ENCODE assay signal across 14 mouse cellular contexts in genomic region chr9:65549643-65550042, GRCm38 (mm10). TPM values are rescaled to one million over a fixed set of nuclear protein-coding genes. Genes with fewer than 3 reads are reported as not detected.
DNase-seq lines count a peak whose midpoint lies in the region; ATAC-seq and TF ChIP-seq lines count a peak whose summit lies in the region.
"Had no signal": no experiment of that assay in that cellular context is flagged by ENCODE, and none has a peak within 500 bp of the region (broad histone marks: within the 10 kb centered on the region; RNA-seq: fewer than 3 reads in every experiment).

No protein-coding gene starts in this region.

- intact Hi-C loops in heart, postnatal 25 days (cut with DNase I) = loop anchor here (2.0 kb wide), 1 partner anchor 25 kb away; no protein-coding TSS in a partner anchor

- no peaks in the 10 kb centered on the region for H3K9me3 ChIP-seq in heart, embryonic 16.5 days (replicated peaks; ENCODE audit: control insufficient read depth, low read length)
- H3K9me3 ChIP-seq in MEL (replicated peaks; ENCODE audit: insufficient read depth, low read length) = no peaks in the 10 kb centered on the region
- no peaks in the 10 kb centered on the region for H3K9me3 ChIP-seq in limb, embryonic 10.5 days (replicated peaks)

- ATAC-seq in heart, embryonic 16.5 days (replicated peaks; ENCODE audit: extremely low read depth, insufficient read depth, low FRiP score) = no peak

- peaks cover 49% of the 10 kb centered on the region for H3K4me1 ChIP-seq in heart, embryonic 16.5 days (ENCODE audit: control insufficient read depth, insufficient read depth, low read length)
- H3K4me1 ChIP-seq in MEL (ENCODE audit: control insufficient read depth in 1 of 2, insufficient read depth in 2 of 2, low read length in 2 of 2) = peaks cover 23 to 56% of the 10 kb centered on the region in 2 experiments
- H3K4me1 ChIP-seq in limb, embryonic 10.5 days = peaks cover 54% of the 10 kb centered on the region

- no peak overlapping the region for H3K4me3 ChIP-seq in heart, embryonic 16.5 days (ENCODE audit: low read length)
- H3K4me3 ChIP-seq in MEL (ENCODE audit: control insufficient read depth in 1 of 2, insufficient read depth in 1 of 2, low read depth in 2 of 2, low read length in 2 of 2) = peak overlapping the region in 1 of 2 experiments; percentile 19; a peak in 1 of 4 replicates
- H3K4me3 ChIP-seq in limb, embryonic 10.5 days = no peak overlapping the region
- H3K4me3 ChIP-seq: layer of hippocampus, adult 2 months had no signal

- TF ChIP-seq RAD21 in MEL (IDR thresholded peaks at IDR 0.05; ENCODE audit: low read depth, low read length) = no peak

- no peak for TF ChIP-seq CTCF in MEL (IDR thresholded peaks at IDR 0.05 in 2 of 3, conservative IDR thresholded peaks at IDR 0.05 in 1 of 3; ENCODE audit: control insufficient read depth in 1 of 3, insufficient read depth in 1 of 3, low read depth in 2 of 3, low read length in 3 of 3, poor library complexity in 1 of 3, severe bottlenecking in 1 of 3)

- no peaks in the 10 kb centered on the region for H3K27me3 ChIP-seq in heart, embryonic 16.5 days (ENCODE audit: control insufficient read depth, insufficient read depth, low read length)
- no peaks in the 10 kb centered on the region for H3K27me3 ChIP-seq in MEL (ENCODE audit: control insufficient read depth in 1 of 2, insufficient read depth in 2 of 2, low read length in 2 of 2)
- no peaks in the 10 kb centered on the region for H3K27me3 ChIP-seq in limb, embryonic 10.5 days (ENCODE audit: low read depth, poor library complexity, severe bottlenecking)

- TF ChIP-seq EP300 in MEL (IDR thresholded peaks at IDR 0.05; ENCODE audit: low read depth in 1 of 2, low read length in 2 of 2) = no peak

- 76% methylated on average over 5 of the region's 5 CpGs for WGBS in heart, embryonic 16.5 days
- 86% methylated on average over 5 of the region's 5 CpGs for WGBS in limb, embryonic 10.5 days

- no peak overlapping the region for H3K4me2 ChIP-seq in heart, embryonic 16.5 days (ENCODE audit: low read depth, low read length)
- H3K4me2 ChIP-seq: hindbrain, embryonic 14.5 days had no signal

- no peak overlapping the region for H3K9ac ChIP-seq in heart, embryonic 16.5 days (ENCODE audit: low read length)
- H3K9ac ChIP-seq in MEL (ENCODE audit: control insufficient read depth, low read depth, low read length, poor library complexity, severe bottlenecking) = peak overlapping the region; percentile 5; the same call in 1 of the 2 replicates
- H3K9ac ChIP-seq: hindbrain, embryonic 14.5 days had no signal

- TF ChIP-seq POLR2A in MEL (IDR thresholded peaks at IDR 0.05; ENCODE audit: control insufficient read depth in 1 of 2, insufficient read depth in 1 of 2, low read depth in 1 of 2, low read length in 2 of 2, poor library complexity in 1 of 2) = no peak

- H3K36me3 ChIP-seq in heart, embryonic 16.5 days (ENCODE audit: control insufficient read depth, insufficient read depth) = peaks cover 6% of the 10 kb centered on the region; the same call in 1 of the 2 replicates
- peaks cover 0 to 51% of the 10 kb centered on the region in 2 experiments; a peak in 2 of 4 replicates for H3K36me3 ChIP-seq in MEL (ENCODE audit: control insufficient read depth in 1 of 2, insufficient read depth in 2 of 2, low read length in 2 of 2)
- H3K36me3 ChIP-seq in limb, embryonic 10.5 days = peaks cover 14% of the 10 kb centered on the region; the same call in 1 of the 2 replicates

- no peaks in the 10 kb centered on the region for H3K79me2 ChIP-seq in MEL (ENCODE audit: control insufficient read depth, insufficient read depth, low read length, poor library complexity)

- peak overlapping the region; percentile 72 for H3K27ac ChIP-seq in heart, embryonic 16.5 days (ENCODE audit: low read length)
- peak overlapping the region; percentile 83 for H3K27ac ChIP-seq in MEL (ENCODE audit: control insufficient read depth, low read depth, low read length)
- 0 out of 2 replicates have a peak overlapping the region, but pooled peaks have one; percentile 56 for H3K27ac ChIP-seq in limb, embryonic 10.5 days
- H3K27ac ChIP-seq: hindbrain, embryonic 14.5 days; layer of hippocampus, adult 2 months had no signal

- DNase-seq in heart, postnatal 25 days (ENCODE audit: low spot score) = no peak
- peak; percentile 74 for DNase-seq in 3T3-L1 (ENCODE audit: low read depth, low spot score)
- peak; percentile 45 for DNase-seq in MEL (ENCODE audit: low read depth, low spot score)
- no peak for DNase-seq in limb, embryonic 10.5 days (ENCODE audit: low spot score)
- no peak for DNase-seq in lung, postnatal 36 days
- DNase-seq in spleen, adult 12 weeks (ENCODE audit: low spot score) = no peak
- no peak for DNase-seq in adrenal gland, adult 2 months

TF ChIP-seq in MEL, 35 proteins besides CTCF, POLR2A, EP300 and RAD21:
- TF ChIP-seq USF2 (IDR thresholded peaks at IDR 0.05; ENCODE audit: borderline replicate concordance in 1 of 2, insufficient read depth in 1 of 2, low read depth in 1 of 2, low read length in 2 of 2) (no peak), KAT2A (conservative IDR thresholded peaks at IDR 0.05; ENCODE audit: low read depth, low read length) (no peak), SIN3A (IDR thresholded peaks at IDR 0.05; ENCODE audit: low read length) (no peak), RCOR1 (IDR thresholded peaks at IDR 0.05; ENCODE audit: low read depth, low read length) (no peak), MYC (IDR thresholded peaks at IDR 0.05; ENCODE audit: low read depth, low read length) (no peak), UBTF (IDR thresholded peaks at IDR 0.05; ENCODE audit: borderline replicate concordance, insufficient read depth, low read depth, low read length) (no peak), MYB (IDR thresholded peaks at IDR 0.05; ENCODE audit: low read depth, low read length) (no peak), CHD2 (IDR thresholded peaks at IDR 0.05; ENCODE audit: low read length) (no peak), TCF12 (IDR thresholded peaks at IDR 0.05; ENCODE audit: low read depth, low read length) (no peak), E2F4 (IDR thresholded peaks at IDR 0.05; ENCODE audit: borderline replicate concordance, low read depth, low read length) (no peak), POLR2AphosphoS2 (IDR thresholded peaks at IDR 0.05; ENCODE audit: low read length) (no peak), ZMIZ1 (IDR thresholded peaks at IDR 0.05; ENCODE audit: low read depth, low read length) (no peak), NELFE (IDR thresholded peaks at IDR 0.05; ENCODE audit: low read depth, low read length) (no peak)
TF ChIP-seq in MEL: peak in this region for 0.

RNA-seq across cellular contexts. Expression of gene Ankdd1a, which starts 29.6 kb away (rescaled TPM):
- polyA plus RNA-seq in heart, embryonic 16.5 days (2015; fragmentation: Nextera tagmentation; extraction: Ambion mirVana) = not detected in 2 replicates
- not detected for total RNA-seq in heart, postnatal 25 days (2021)
- total RNA-seq in MEL (2012; rRNA removed) = not detected in 2 replicates
- under 1 TPM in 1 of 2 experiments, not detected in 1; 0.06 TPM for polyA plus RNA-seq in MEL (2012; ENCODE audit: insufficient read depth in 1 of 2, insufficient read length in 2 of 2, low read depth in 1 of 2, low replicate concordance in 2 of 2, missing spikeins in 1 of 2)
- polyA plus RNA-seq in limb, embryonic 10.5 days (2016; fragmentation: Nextera tagmentation; extraction: Ambion mirVana) = not detected in 2 replicates
- total RNA-seq in adrenal gland, adult 2 months (2021) = 1 to 10 TPM in 1 of 2 experiments, under 1 TPM in 1; 0.32 to 3.3 TPM
- 0.45 and 0.98 TPM in 2 replicates for polyA plus RNA-seq in adrenal gland, adult 2 months (2012; rRNA removed)
- total RNA-seq: ES-E14; gastrocnemius, adult 8-10 months had no signal
- polyA plus RNA-seq: lung, embryonic 16.5 days had no signal

RNA-seq across cellular contexts. Expression of gene Plekho2, which starts 30.2 kb away (rescaled TPM):
- polyA plus RNA-seq in heart, embryonic 16.5 days (2015; fragmentation: Nextera tagmentation; extraction: Ambion mirVana) = 11.0 and 12.0 TPM in 2 replicates
- 10 to 100 TPM; 12.9 to 13.2 TPM for total RNA-seq in heart, postnatal 25 days (2021)
- 7.6 and 8.6 TPM in 2 replicates for total RNA-seq in MEL (2012; rRNA removed)
- 10 to 100 TPM in 1 of 2 experiments, not detected in 1; 12.9 TPM for polyA plus RNA-seq in MEL (2012; ENCODE audit: insufficient read depth in 1 of 2, insufficient read length in 2 of 2, low read depth in 1 of 2, low replicate concordance in 2 of 2, missing spikeins in 1 of 2)
- 10.0 and 13.0 TPM in 2 replicates for polyA plus RNA-seq in limb, embryonic 10.5 days (2016; fragmentation: Nextera tagmentation; extraction: Ambion mirVana)
- total RNA-seq in adrenal gland, adult 2 months (2021) = 10 to 100 TPM; 49.9 to 61.0 TPM
- 48.8 and 61.6 TPM in 2 replicates for polyA plus RNA-seq in adrenal gland, adult 2 months (2012; rRNA removed)

RNA-seq across cellular contexts. Expression of gene Pif1, which starts 37.3 kb away (rescaled TPM):
- 11.9 and 13.9 TPM in 2 replicates for polyA plus RNA-seq in heart, embryonic 16.5 days (2015; fragmentation: Nextera tagmentation; extraction: Ambion mirVana)
- total RNA-seq in heart, postnatal 25 days (2021) = not detected
- total RNA-seq in MEL (2012; rRNA removed) = 15.5 and 22.5 TPM in 2 replicates
- 10 to 100 TPM in 1 of 2 experiments, not detected in 1; 14.9 TPM for polyA plus RNA-seq in MEL (2012; ENCODE audit: insufficient read depth in 1 of 2, insufficient read length in 2 of 2, low read depth in 1 of 2, low replicate concordance in 2 of 2, missing spikeins in 1 of 2)
- 24.5 and 26.7 TPM in 2 replicates for polyA plus RNA-seq in limb, embryonic 10.5 days (2016; fragmentation: Nextera tagmentation; extraction: Ambion mirVana)
- under 1 TPM; 0.29 to 0.45 TPM for total RNA-seq in adrenal gland, adult 2 months (2021)
- polyA plus RNA-seq in adrenal gland, adult 2 months (2012; rRNA removed) = 0.42 and 0.46 TPM in 2 replicates
- total RNA-seq: gastrocnemius, adult 8-10 months; neutrophil, adult 5-6 weeks had no signal

Comparison
In these comparisons a context has a peak if more than half of its experiments do, and no peak if none do; other contexts are left out.
1. DNase-seq: peak in 3T3-L1 (single experiment) and MEL (single experiment); none in heart, postnatal 25 days (single experiment), limb, embryonic 10.5 days (single experiment), lung, postnatal 36 days (single experiment), spleen, adult 12 weeks (single experiment) and adrenal gland, adult 2 months (single experiment).
2. Peak in every context shown above with its lines, with median percentiles within 50 percentile points of each other: H3K27ac ChIP-seq.